Mouse (Mus musculus): Measurements from ENCODE around the gene Tanc1. TPM values are rescaled to one million over a fixed set of nuclear protein-coding genes. Genes with fewer than 3 reads are reported as not detected.

The Tanc1 gene
- polyA plus RNA-seq, 1 experiment from 2014 or later, result 40.7 TPM

GRCm38 (mm10) chr2:59821044-59821443 lies 209.2 kb downstream of the Tanc1 start:
- 94% methylated on average over 2 of the region's 2 CpGs for WGBS
- H3K27ac ChIP-seq (replicated peaks), result no peak overlapping the region
- peaks cover 18% of the 10 kb centered on the region for H3K4me1 ChIP-seq
- H3K36me3 ChIP-seq, result peaks cover 65% of the 10 kb centered on the region
- no peaks in the 10 kb centered on the region for H3K27me3 ChIP-seq
- no peak overlapping the region for H3K4me3 ChIP-seq (replicated peaks)
- H3K9me3 ChIP-seq (replicated peaks), result no peaks in the 10 kb centered on the region
- no peak overlapping the region for H3K4me2 ChIP-seq (replicated peaks)
- no peak for ATAC-seq (ENCODE audit: insufficient number of reproducible peaks, low FRiP score, low TSS enrichment, low read depth)
- no peak overlapping the region for H3K9ac ChIP-seq

- Histone ChIP-seq H3K9ac (no peak overlapping the region), H3K36me3 (peaks cover 41% of the 10 kb centered on the region), H3K4me2 (replicated peaks) (no peak overlapping the region), H3K9me3 (replicated peaks) (no peaks in the 10 kb centered on the region), H3K4me3 (replicated peaks) (no peak overlapping the region), H3K27ac (replicated peaks) (peak overlapping the region; percentile 13; the same call in 1 of the 2 replicates), H3K27me3 (no peaks in the 10 kb centered on the region), H3K4me1 (peaks cover 31% of the 10 kb centered on the region)
- ATAC-seq (ENCODE audit: insufficient number of reproducible peaks, low FRiP score, low TSS enrichment, low read depth), result peak; percentile 35; the same call in 1 of the 2 replicates
- WGBS, result 39% methylated on average over 8 of the region's 8 CpGs
These were observed 212.4 kb downstream of the Tanc1 start for GRCm38 (mm10) chr2:59824289-59824688.

GRCm38 (mm10) chr2:59825380-59825779 lies 213.5 kb downstream of the Tanc1 start:
- Histone ChIP-seq H3K9me3 (replicated peaks) (no peaks in the 10 kb centered on the region), H3K4me3 (replicated peaks) (no peak overlapping the region), H3K4me1 (peaks cover 42% of the 10 kb centered on the region), H3K9ac (no peak overlapping the region), H3K4me2 (replicated peaks) (no peak overlapping the region), H3K27ac (replicated peaks) (no peak overlapping the region), H3K36me3 (peaks cover 32% of the 10 kb centered on the region), H3K27me3 (no peaks in the 10 kb centered on the region)
- ATAC-seq (ENCODE audit: insufficient number of reproducible peaks, low FRiP score, low TSS enrichment, low read depth), result no peak
- 89% methylated on average over 4 of the region's 4 CpGs for WGBS

- no peak overlapping the region for H3K9ac ChIP-seq
- H3K4me3 ChIP-seq (replicated peaks), result no peak overlapping the region
- peaks cover 49% of the 10 kb centered on the region for H3K4me1 ChIP-seq
- H3K27me3 ChIP-seq, result no peaks in the 10 kb centered on the region
- no peaks in the 10 kb centered on the region for H3K9me3 ChIP-seq (replicated peaks)
- WGBS, result 45% methylated on average over 11 of the region's 11 CpGs
- H3K4me2 ChIP-seq (replicated peaks), result no peak overlapping the region
- ATAC-seq (ENCODE audit: insufficient number of reproducible peaks, low FRiP score, low TSS enrichment, low read depth), result no peak
- peaks cover 12% of the 10 kb centered on the region; the same call in 1 of the 2 replicates for H3K36me3 ChIP-seq
- peak overlapping the region; percentile 81; the same call in 1 of the 2 replicates for H3K27ac ChIP-seq (replicated peaks)
These were observed 216.3 kb downstream of the Tanc1 start for GRCm38 (mm10) chr2:59828103-59828655.

- no peak overlapping the region for H3K4me3 ChIP-seq (replicated peaks)
- H3K27ac ChIP-seq (replicated peaks), result peak overlapping the region; percentile 81
- H3K4me1 ChIP-seq, result peaks cover 41% of the 10 kb centered on the region
- H3K9me3 ChIP-seq (replicated peaks), result no peaks in the 10 kb centered on the region
- H3K36me3 ChIP-seq, result peaks cover 15% of the 10 kb centered on the region
- peak; percentile 52 for ATAC-seq (ENCODE audit: insufficient number of reproducible peaks, low FRiP score, low TSS enrichment, low read depth)
- WGBS, result 9% methylated on average over 14 of the region's 14 CpGs
- H3K4me2 ChIP-seq (replicated peaks), result peak overlapping the region; percentile 17; the same call in 1 of the 2 replicates
- H3K27me3 ChIP-seq, result no peaks in the 10 kb centered on the region
- H3K9ac ChIP-seq, result no peak overlapping the region
These were observed 217.1 kb downstream of the Tanc1 start for GRCm38 (mm10) chr2:59828777-59829508.

GRCm38 (mm10) chr2:59829718-59830117 lies 217.9 kb downstream of the Tanc1 start:
- 51% methylated on average over 7 of the region's 7 CpGs for WGBS
- ATAC-seq (ENCODE audit: insufficient number of reproducible peaks, low FRiP score, low TSS enrichment, low read depth), result no peak
- Histone ChIP-seq H3K36me3 (peaks cover 18% of the 10 kb centered on the region), H3K4me1 (peaks cover 34% of the 10 kb centered on the region), H3K9me3 (replicated peaks) (no peaks in the 10 kb centered on the region), H3K4me2 (replicated peaks) (no peak overlapping the region), H3K27ac (replicated peaks) (peak overlapping the region; percentile 81), H3K27me3 (no peaks in the 10 kb centered on the region), H3K9ac (no peak overlapping the region; the same call in 1 of the 2 replicates), H3K4me3 (replicated peaks) (no peak overlapping the region)

- peak; percentile 45; the same call in 1 of the 2 replicates for ATAC-seq (ENCODE audit: insufficient number of reproducible peaks, low FRiP score, low TSS enrichment, low read depth)
- Histone ChIP-seq H3K4me1 (peaks cover 33% of the 10 kb centered on the region), H3K9ac (no peak overlapping the region; the same call in 1 of the 2 replicates), H3K9me3 (replicated peaks) (no peaks in the 10 kb centered on the region), H3K27ac (replicated peaks) (peak overlapping the region; percentile 81), H3K4me2 (replicated peaks) (no peak overlapping the region), H3K36me3 (peaks cover 21% of the 10 kb centered on the region), H3K27me3 (no peaks in the 10 kb centered on the region), H3K4me3 (replicated peaks) (no peak overlapping the region)
- 20% methylated on average over 9 of the region's 9 CpGs for WGBS
These were observed 218.3 kb downstream of the Tanc1 start for GRCm38 (mm10) chr2:59830151-59830550.

GRCm38 (mm10) chr2:59830940-59831339 lies 219.1 kb downstream of the Tanc1 start:
- Histone ChIP-seq H3K4me1 (peaks cover 33% of the 10 kb centered on the region), H3K9me3 (replicated peaks) (no peaks in the 10 kb centered on the region), H3K4me2 (replicated peaks) (no peak overlapping the region), H3K27ac (replicated peaks) (no peak overlapping the region), H3K4me3 (replicated peaks) (no peak overlapping the region), H3K27me3 (no peaks in the 10 kb centered on the region), H3K9ac (no peak overlapping the region), H3K36me3 (peaks cover 29% of the 10 kb centered on the region)
- WGBS, result 65% methylated on average over 5 of the region's 5 CpGs
- ATAC-seq (ENCODE audit: insufficient number of reproducible peaks, low FRiP score, low TSS enrichment, low read depth), result no peak

- H3K9me3 ChIP-seq (replicated peaks), result no peaks in the 10 kb centered on the region
- 78% methylated on average over 7 of the region's 7 CpGs for WGBS
These were observed 220.0 kb downstream of the Tanc1 start for GRCm38 (mm10) chr2:59831831-59832230.

GRCm38 (mm10) chr2:59838825-59839224 lies 227.0 kb downstream of the Tanc1 start:
- no peak for ATAC-seq (ENCODE audit: insufficient number of reproducible peaks, low FRiP score, low TSS enrichment, low read depth)
- Histone ChIP-seq H3K27me3 (no peaks in the 10 kb centered on the region), H3K4me3 (replicated peaks) (no peak overlapping the region), H3K4me2 (replicated peaks) (no peak overlapping the region), H3K36me3 (peaks cover 74% of the 10 kb centered on the region), H3K4me1 (peaks cover 26% of the 10 kb centered on the region), H3K27ac (replicated peaks) (0 out of 2 replicates have a peak overlapping the region, but pooled peaks have one; percentile 11), H3K9me3 (replicated peaks) (no peaks in the 10 kb centered on the region), H3K9ac (no peak overlapping the region)
- 88% methylated on average over 8 of the region's 8 CpGs for WGBS

More at GRCm38 (mm10) chr2:59831831-59832230, 220.0 kb downstream of the Tanc1 start:
- no peak for ATAC-seq (ENCODE audit: insufficient number of reproducible peaks, low FRiP score, low TSS enrichment, low read depth)
- H3K4me1 ChIP-seq, result peaks cover 33% of the 10 kb centered on the region
- no peak overlapping the region for H3K4me3 ChIP-seq (replicated peaks)
- peaks cover 37% of the 10 kb centered on the region for H3K36me3 ChIP-seq
- H3K27ac ChIP-seq (replicated peaks), result no peak overlapping the region
- no peak overlapping the region for H3K4me2 ChIP-seq (replicated peaks)
- no peaks in the 10 kb centered on the region for H3K27me3 ChIP-seq
- H3K9ac ChIP-seq, result no peak overlapping the region

- Histone ChIP-seq H3K4me2 (replicated peaks) (no peak overlapping the region), H3K27me3 (no peaks in the 10 kb centered on the region), H3K27ac (replicated peaks) (peak overlapping the region; percentile 34; the same call in 1 of the 2 replicates), H3K36me3 (peaks cover 68% of the 10 kb centered on the region), H3K4me1 (peaks cover 26% of the 10 kb centered on the region), H3K9ac (no peak overlapping the region), H3K9me3 (replicated peaks) (no peaks in the 10 kb centered on the region), H3K4me3 (replicated peaks) (no peak overlapping the region)
- no peak for ATAC-seq (ENCODE audit: insufficient number of reproducible peaks, low FRiP score, low TSS enrichment, low read depth)
- 69% methylated on average over 2 of the region's 2 CpGs for WGBS
These were observed 227.9 kb downstream of the Tanc1 start for GRCm38 (mm10) chr2:59839755-59840154.

Measured in embryonic facial prominence, embryonic 15.5 days (tissue).